Mouse (Mus musculus) heart, adult 18-20 months (tissue): ENCODE data around the gene Olfr77. TPM values are rescaled to one million over a fixed set of nuclear protein-coding genes. Genes with fewer than 3 reads are reported as not detected.

Experiments
- DNase-seq, 2 experiments: peaks; one replicate each; pipeline ENCODE4 v3.0.0; 2021 to 2022; ENCODE audit warnings: mixed read lengths in 1 of 2
- long read RNA-seq, 2 experiments: library from polyadenylated mRNA; stranded (forward); transcript quantifications; one replicate each; pipeline ENCODE4 v2.0.0; 2021
- total RNA-seq, 2 experiments: library from RNA; stranded (reverse); gene quantifications; 2 replicates each; pipeline ENCODE4 v1.2.3; 2021

The Olfr77 gene
- total RNA-seq, result not detected
- long read RNA-seq, experiment 1, result 0 reads
- long read RNA-seq, experiment 2, result 0 reads

DNA sequence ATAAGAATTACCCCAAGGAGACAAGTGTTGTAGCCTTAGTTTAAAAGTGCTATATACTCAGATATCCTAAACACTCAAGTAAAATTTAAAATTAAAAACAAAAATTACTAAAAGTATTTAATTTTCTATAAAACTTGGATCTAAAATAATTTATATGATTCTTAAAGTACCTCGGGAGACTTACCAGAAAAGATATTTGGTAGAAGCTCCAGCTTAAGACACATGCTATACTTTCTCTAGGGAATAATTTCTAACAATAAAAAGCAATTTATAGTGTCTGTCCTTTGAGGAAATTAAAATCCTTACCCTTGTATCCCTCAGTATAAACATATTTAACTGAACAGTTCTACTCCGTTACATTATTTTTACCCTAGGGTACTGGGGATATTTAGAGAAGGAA is at the start of gene Olfr77:
Gene Olfr77 (plus strand): TSS at position 301 of the 400 bp plus-strand sequence.
- no peak for DNase-seq

DNA sequence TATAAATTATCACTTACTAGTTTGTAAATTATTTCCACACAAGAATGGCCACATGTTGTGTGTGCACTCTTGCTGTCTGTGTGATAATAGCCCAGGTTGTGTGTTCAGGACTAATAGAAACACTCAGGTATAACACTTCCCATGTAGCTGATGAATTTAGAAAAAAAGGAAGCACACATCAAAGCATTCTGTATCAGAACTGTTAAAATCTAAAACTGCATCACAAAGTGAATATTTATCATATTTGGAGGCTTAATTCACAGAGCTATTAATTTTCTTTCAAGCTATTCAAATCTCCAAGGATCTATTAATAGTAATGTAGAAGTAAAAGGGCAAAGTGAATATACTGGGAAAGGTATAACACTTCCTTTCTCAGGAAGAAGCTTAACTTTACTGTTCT is 28.8 kb upstream of the Olfr77 start, which contains the start of gene Olfr862:
Gene Olfr862 (minus strand): TSS at position 101 of the 400 bp plus-strand sequence.
- no peak for DNase-seq

DNA sequence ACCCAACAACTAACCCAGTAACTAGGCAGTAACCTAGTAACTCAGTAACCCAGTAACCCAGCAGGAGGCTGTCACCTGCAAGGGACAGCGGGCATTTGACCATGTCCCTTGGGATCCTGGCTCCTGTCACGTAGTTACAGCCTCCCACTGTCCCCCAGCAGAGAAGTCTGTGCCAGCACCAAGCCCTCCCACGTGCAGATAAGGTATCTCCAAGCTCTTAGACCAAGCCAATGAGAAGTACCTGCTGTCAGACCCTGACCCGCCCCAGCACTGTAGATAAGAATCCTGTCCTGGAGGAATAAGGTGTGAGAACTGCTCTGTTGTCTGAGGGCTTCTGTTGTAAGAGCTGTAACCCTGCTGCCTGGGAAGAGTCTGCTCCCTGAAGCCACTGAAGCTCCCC is 5.5 kb upstream of the Olfr77 start:
- no peak for DNase-seq

Other genes with a start within 250 kb of the Olfr77 start
- not detected for gene Olfr857, start 207.4 kb upstream of the Olfr77 start, total RNA-seq
- not detected for gene Olfr58, start 136.6 kb upstream of the Olfr77 start, total RNA-seq
- not detected for gene Olfr859, start 112.0 kb upstream of the Olfr77 start, total RNA-seq
- gene Olfr860, start 67.1 kb upstream of the Olfr77 start, total RNA-seq, result not detected
- gene Olfr862, start 28.9 kb upstream of the Olfr77 start, total RNA-seq, result not detected
- not detected for gene Olfr866, start 111.2 kb downstream of the Olfr77 start, total RNA-seq
- not detected for gene Olfr867, start 140.7 kb downstream of the Olfr77 start, total RNA-seq
- not detected for gene Olfr868, start 181.8 kb downstream of the Olfr77 start, total RNA-seq
- gene Olfr869, start 212.1 kb downstream of the Olfr77 start, total RNA-seq, result not detected